Mouse (Mus musculus) midbrain, embryonic 14.5 days (tissue): ENCODE measurements around the gene Ift20. TPM values are rescaled to one million over a fixed set of nuclear protein-coding genes. Genes with fewer than 3 reads are reported as not detected.
"Not testable (repeated sequence)": the region's sequence is repeated elsewhere in the genome, so short reads cannot be mapped to it uniquely, and the experiment has no call there.

ENCODE experiments used
- ATAC-seq: fragments of 200-750 bp; cut with Nextera tagmentation; 2 replicates; pipeline ENCODE4 v1.8.0; 2017; ENCODE audit warnings: moderate number of reproducible peaks, moderate library complexity; ENCODE audit not compliant: low FRiP score, low TSS enrichment
- DNase-seq: peaks from one replicate; pipeline ENCODE4 v3.0.0-alpha.2; 2015
- H3K27ac ChIP-seq: fragments of 300-500 bp; sonication (generic); replicated peaks from 2 replicates; pipeline ENCODE4 v1.5.1; 2014; ENCODE audit warnings: mild to moderate bottlenecking, low read depth, low read length, moderate library complexity
- H3K27me3 ChIP-seq: fragments of 300-500 bp; sonication (generic); 2 replicates; pipeline ENCODE4 v1.6.1; 2014; ENCODE audit warnings: low read length, control low read depth, mixed read lengths; ENCODE audit not compliant: control insufficient read depth, insufficient read depth
- H3K36me3 ChIP-seq: fragments of 300-500 bp; sonication (generic); 2 replicates; pipeline ENCODE4 v1.6.1; 2014; ENCODE audit warnings: low read length, control low read depth; ENCODE audit not compliant: control insufficient read depth, insufficient read depth
- H3K4me1 ChIP-seq: fragments of 300-500 bp; sonication (generic); 2 replicates; pipeline ENCODE4 v1.6.1; 2014; ENCODE audit warnings: mild to moderate bottlenecking, antibody characterized with exemption, low read length, control low read depth; ENCODE audit not compliant: control insufficient read depth, insufficient read depth
- H3K4me2 ChIP-seq: fragments of 300-500 bp; sonication (generic); 2 replicates; pipeline ENCODE4 v1.6.1; 2014; ENCODE audit warnings: mild to moderate bottlenecking, low read length, moderate library complexity
- H3K4me3 ChIP-seq: fragments of 300-500 bp; sonication (generic); replicated peaks from 2 replicates; pipeline ENCODE4 v1.5.1; 2014; ENCODE audit warnings: low read depth, low read length
- H3K9ac ChIP-seq: fragments of 300-500 bp; sonication (generic); replicated peaks from 2 replicates; pipeline ENCODE4 v1.6.1; 2014; ENCODE audit warnings: mild to moderate bottlenecking, low read length, moderate library complexity
- H3K9me3 ChIP-seq: fragments of 300-500 bp; sonication (generic); 2 replicates; pipeline ENCODE4 v1.6.1; 2016; ENCODE audit warnings: low read length, control low read depth, mixed read lengths; ENCODE audit not compliant: control insufficient read depth
- whole genome bisulfite sequencing: fragments of 180-500 bp; shearing (Covaris S2); extraction: QIAGEN DNeasy Blood & Tissue Kit; methylation state at CpG from one replicate; pipeline ENCODE4 v1.1.7; 2014; 5-methylcytosine and 5-hydroxymethylcytosine counted together
- polyA plus RNA-seq: library from polyadenylated mRNA; unstranded; fragments of >200 nt; fragmentation: Nextera tagmentation; extraction: Ambion mirVana; gene quantifications from 2 replicates; pipeline ENCODE4 v1.2.1, GENCODE M21; 2014

Ift20 gene
- polyA plus RNA-seq, 1 experiment from 2014 or later, result 133 TPM

DNA sequence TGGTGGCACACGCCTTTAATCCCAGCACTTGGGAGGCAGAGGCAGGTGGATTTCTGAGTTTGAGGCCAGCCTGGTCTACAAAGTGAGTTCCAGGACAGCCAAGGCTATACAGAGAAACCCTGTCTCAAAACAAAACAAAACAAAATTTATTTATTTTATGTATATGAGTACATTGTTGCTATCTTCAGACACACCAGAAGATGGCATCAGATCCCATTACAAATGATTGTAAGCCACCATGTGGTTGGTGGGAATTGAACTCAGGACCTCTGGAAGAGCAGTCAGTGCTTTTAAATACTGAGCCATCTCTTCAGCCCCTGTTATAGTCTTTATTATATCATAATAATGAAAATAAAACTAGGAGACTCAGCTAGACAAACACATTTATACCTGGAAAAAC, 51.5 kb downstream of the Ift20 start:
- not testable (repeated sequence) for ATAC-seq, H3K27me3 ChIP-seq, H3K27ac ChIP-seq, H3K4me1 ChIP-seq, DNase-seq, H3K9me3 ChIP-seq, H3K4me2 ChIP-seq, H3K4me3 ChIP-seq, H3K9ac ChIP-seq
- H3K36me3 ChIP-seq, result peaks cover 32% of the 10 kb centered on the region
- WGBS, result 100% methylated on average over 1 of the region's 1 CpGs

Other genes with a start within 250 kb of the Ift20 start
- 0.15 and 0.34 TPM in 2 replicates for gene BC030499, start 245.5 kb upstream of the Ift20 start, polyA plus RNA-seq
- gene Spag5, start 234.8 kb upstream of the Ift20 start, polyA plus RNA-seq, result 5.8 and 8.7 TPM in 2 replicates
- 71.2 and 89.5 TPM in 2 replicates for gene Aldoc, start 213.4 kb upstream of the Ift20 start, polyA plus RNA-seq
- 54.7 and 63.6 TPM in 2 replicates for gene Pigs, start 207.9 kb upstream of the Ift20 start, polyA plus RNA-seq
- gene Unc119, start 192.9 kb upstream of the Ift20 start, polyA plus RNA-seq, result 78.3 and 98.1 TPM in 2 replicates
- not detected in 2 replicates for gene Foxn1, start 149.8 kb upstream of the Ift20 start, polyA plus RNA-seq
- not detected in 2 replicates for gene Slc13a2, start 114.1 kb upstream of the Ift20 start, polyA plus RNA-seq
- 21.4 and 22.7 TPM in 2 replicates for gene Slc46a1, start 70.7 kb upstream of the Ift20 start, polyA plus RNA-seq
- gene Sarm1, start 38.6 kb upstream of the Ift20 start, polyA plus RNA-seq, result 49.7 and 55.6 TPM in 2 replicates
- gene Vtn, start 37.3 kb upstream of the Ift20 start, polyA plus RNA-seq, result 40.0 and 134 TPM in 2 replicates
- not detected in 2 replicates for gene Sebox, start 32.9 kb upstream of the Ift20 start, polyA plus RNA-seq
- gene Tmem199, start 24.2 kb upstream of the Ift20 start, polyA plus RNA-seq, result 104 and 108 TPM in 2 replicates
- 165 and 171 TPM in 2 replicates for gene Poldip2, start 24.2 kb upstream of the Ift20 start, polyA plus RNA-seq
- 51.7 and 58.4 TPM in 2 replicates for gene Tnfaip1, start within 50 bp of the Ift20 start, polyA plus RNA-seq
- 32.0 and 32.8 TPM in 2 replicates for gene Tmem97, start 14.4 kb downstream of the Ift20 start, polyA plus RNA-seq
- 30.0 and 35.7 TPM in 2 replicates for gene Nlk, start 161.0 kb downstream of the Ift20 start, polyA plus RNA-seq
- gene Ccnq, start 215.4 kb downstream of the Ift20 start, polyA plus RNA-seq, result 34.9 and 35.2 TPM in 2 replicates